ENCODE assay signal across 8 mouse cellular contexts in the genomic region with DNA sequence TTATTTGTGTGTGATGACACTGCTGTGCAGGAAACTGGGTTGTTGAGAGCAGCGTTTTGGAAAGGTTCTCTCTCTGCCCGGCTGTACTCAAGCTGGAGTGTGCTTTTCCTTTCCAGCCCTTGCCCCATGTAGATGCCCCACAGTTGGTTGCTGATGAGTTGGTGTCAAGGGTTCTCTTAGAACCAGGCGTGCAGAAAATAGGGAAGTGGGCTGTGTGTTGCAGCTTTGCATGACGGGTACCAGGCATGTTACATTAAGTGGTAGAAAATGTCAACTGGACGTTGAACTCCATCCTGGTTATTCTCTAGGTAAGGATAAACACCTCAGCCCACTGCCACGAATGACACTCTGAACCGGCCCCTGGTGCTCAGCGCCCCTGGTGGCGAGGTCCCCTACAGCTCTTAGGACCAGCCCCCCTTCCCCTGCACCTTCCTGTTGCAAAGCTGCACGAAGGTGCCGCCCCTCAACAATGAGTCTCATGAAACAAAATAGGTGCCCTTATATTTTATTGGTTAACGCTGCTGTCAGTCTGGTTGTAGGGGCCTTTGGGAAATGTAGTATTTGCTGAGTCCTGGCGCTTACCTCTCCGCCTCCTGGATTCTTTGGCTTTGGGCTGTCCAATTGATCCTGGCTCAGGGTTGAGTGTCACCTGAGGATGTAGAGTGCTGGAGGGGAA. TPM values are rescaled to one million over a fixed set of nuclear protein-coding genes. Genes with fewer than 3 reads are reported as not detected.
DNase-seq lines count a peak whose midpoint lies in the region; ATAC-seq lines count a peak whose summit lies in the region.

No protein-coding gene starts in this region.

- H3K36me3 ChIP-seq in hindbrain, embryonic 15.5 days, result peaks cover 2% of the 10 kb centered on the region; the same call in 1 of the 2 replicates

- peak overlapping the region; percentile 24 for H3K4me3 ChIP-seq in hindbrain, embryonic 15.5 days

- H3K4me2 ChIP-seq in hindbrain, embryonic 15.5 days, result peak overlapping the region; percentile 54

- H3K4me1 ChIP-seq in hindbrain, embryonic 15.5 days (replicated peaks), result peaks cover 9% of the 10 kb centered on the region

- H3K9me3 ChIP-seq in hindbrain, embryonic 15.5 days, result no peaks in the 10 kb centered on the region

- DNase-seq in CD8-positive naive resting alpha-beta T cell, adult 2 months (ENCODE audit: low read depth in 2 of 2, low spot score in 2 of 2), result peak; percentile 58 to 70
- DNase-seq in brain, embryonic 18.5 days (ENCODE audit: low read depth, low spot score), result peak; percentile 88
- peak; percentile 58 to 59 for DNase-seq in layer of hippocampus, postnatal 36 days
- peak; percentile 89 for DNase-seq in lung, postnatal 25 days (ENCODE audit: low spot score)
- DNase-seq in right cerebral cortex, adult 18-20 months, result peak; percentile 78
- no peak for DNase-seq in urinary bladder, adult 2 months (ENCODE audit: low spot score)

- 0 out of 2 replicates have a peak, but pooled peaks have one; percentile 31 for ATAC-seq in erythroid progenitor cell, adult 5-6 weeks (replicated peaks; ENCODE audit: low FRiP score, poor library complexity, severe bottlenecking)
- peak; percentile 82 for ATAC-seq in hindbrain, embryonic 15.5 days (ENCODE audit: low FRiP score, low read depth)

- no peak overlapping the region for H3K27ac ChIP-seq in hindbrain, embryonic 15.5 days (replicated peaks)

- H3K9ac ChIP-seq in hindbrain, embryonic 15.5 days, result no peak overlapping the region

- WGBS in hindbrain, embryonic 15.5 days, result 27% methylated on average over 14 of the region's 14 CpGs

- no peaks in the 10 kb centered on the region for H3K27me3 ChIP-seq in hindbrain, embryonic 15.5 days

RNA-seq across cellular contexts. Expression of a gene that starts 18.1 kb away (rescaled TPM):
- total RNA-seq in erythroid progenitor cell, adult 5-6 weeks (2015; ENCODE audit: low replicate concordance), result 4.0 and 9.6 TPM in 2 replicates
- total RNA-seq in erythroid progenitor cell, adult 5-6 weeks (2017; ENCODE audit: low replicate concordance), result 1.6 and 4.1 TPM in 2 replicates
- 36.2 and 39.8 TPM in 2 replicates for polyA plus RNA-seq in hindbrain, embryonic 15.5 days (2015; fragmentation: Nextera tagmentation; extraction: Ambion mirVana)
- 10 to 100 TPM; 24.5 to 28.7 TPM for total RNA-seq in layer of hippocampus, postnatal 36 days (2021)
- 16.7 and 19.2 TPM in 2 replicates for polyA plus RNA-seq in urinary bladder, adult 2 months (2012; rRNA removed)

RNA-seq across cellular contexts. Expression of a gene that starts 21.9 kb away (rescaled TPM):
- 17.6 TPM in 1 of 2 replicates, not detected in the other for total RNA-seq in erythroid progenitor cell, adult 5-6 weeks (2015; ENCODE audit: low replicate concordance)
- 2.9 TPM in 1 of 2 replicates, not detected in the other for total RNA-seq in erythroid progenitor cell, adult 5-6 weeks (2017; ENCODE audit: low replicate concordance)
- polyA plus RNA-seq in hindbrain, embryonic 15.5 days (2015; fragmentation: Nextera tagmentation; extraction: Ambion mirVana), result 8.3 and 10.2 TPM in 2 replicates
- 10 to 100 TPM in 1 of 2 experiments, 1 to 10 TPM in 1; 9.9 to 11.0 TPM for total RNA-seq in layer of hippocampus, postnatal 36 days (2021)
- polyA plus RNA-seq in urinary bladder, adult 2 months (2012; rRNA removed), result 4.2 and 5.5 TPM in 2 replicates

RNA-seq across cellular contexts. Expression of a gene that starts 22.2 kb away (rescaled TPM):
- total RNA-seq in erythroid progenitor cell, adult 5-6 weeks (2015; ENCODE audit: low replicate concordance), result not detected in 2 replicates
- 0.51 and 2.9 TPM in 2 replicates for total RNA-seq in erythroid progenitor cell, adult 5-6 weeks (2017; ENCODE audit: low replicate concordance)
- polyA plus RNA-seq in hindbrain, embryonic 15.5 days (2015; fragmentation: Nextera tagmentation; extraction: Ambion mirVana), result 3.7 and 4.4 TPM in 2 replicates
- total RNA-seq in layer of hippocampus, postnatal 36 days (2021), result 10 to 100 TPM; 12.9 to 13.2 TPM
- 6.7 and 7.5 TPM in 2 replicates for polyA plus RNA-seq in urinary bladder, adult 2 months (2012; rRNA removed)

RNA-seq across cellular contexts. Expression of a gene that starts 57.2 kb away (rescaled TPM):
- total RNA-seq in erythroid progenitor cell, adult 5-6 weeks (2015; ENCODE audit: low replicate concordance), result 33.2 and 83.8 TPM in 2 replicates
- total RNA-seq in erythroid progenitor cell, adult 5-6 weeks (2017; ENCODE audit: low replicate concordance), result 30.0 and 35.0 TPM in 2 replicates
- 20.2 and 22.7 TPM in 2 replicates for polyA plus RNA-seq in hindbrain, embryonic 15.5 days (2015; fragmentation: Nextera tagmentation; extraction: Ambion mirVana)
- total RNA-seq in layer of hippocampus, postnatal 36 days (2021), result 10 to 100 TPM; 19.5 to 23.9 TPM
- 51.7 and 64.7 TPM in 2 replicates for polyA plus RNA-seq in urinary bladder, adult 2 months (2012; rRNA removed)
